Mouse (Mus musculus): ENCODE results near the gene Gas1.

The Gas1 gene

DNA sequence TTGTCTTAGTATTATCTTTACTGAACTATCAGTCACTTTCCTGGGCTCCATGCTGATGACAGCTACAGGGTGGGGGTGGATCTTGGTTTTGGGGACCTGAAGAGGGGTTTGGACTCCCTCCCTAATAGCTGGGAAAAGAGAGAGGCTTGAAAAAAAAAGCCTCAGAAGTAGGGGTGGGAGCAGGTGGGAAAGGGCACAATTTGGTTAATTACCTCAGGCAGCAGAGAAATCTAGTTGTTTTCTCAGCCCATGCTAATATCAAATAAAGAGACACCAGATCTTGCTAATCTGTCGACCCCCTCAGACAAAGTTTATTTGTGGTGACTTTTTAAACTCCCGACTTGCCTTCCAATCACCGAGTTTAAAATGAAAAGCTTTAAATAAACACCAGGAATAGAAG is 4.0 kb downstream of the Gas1 start:
- no peak for DNase-seq (ENCODE audit: low spot score in 2 of 2)

DNA sequence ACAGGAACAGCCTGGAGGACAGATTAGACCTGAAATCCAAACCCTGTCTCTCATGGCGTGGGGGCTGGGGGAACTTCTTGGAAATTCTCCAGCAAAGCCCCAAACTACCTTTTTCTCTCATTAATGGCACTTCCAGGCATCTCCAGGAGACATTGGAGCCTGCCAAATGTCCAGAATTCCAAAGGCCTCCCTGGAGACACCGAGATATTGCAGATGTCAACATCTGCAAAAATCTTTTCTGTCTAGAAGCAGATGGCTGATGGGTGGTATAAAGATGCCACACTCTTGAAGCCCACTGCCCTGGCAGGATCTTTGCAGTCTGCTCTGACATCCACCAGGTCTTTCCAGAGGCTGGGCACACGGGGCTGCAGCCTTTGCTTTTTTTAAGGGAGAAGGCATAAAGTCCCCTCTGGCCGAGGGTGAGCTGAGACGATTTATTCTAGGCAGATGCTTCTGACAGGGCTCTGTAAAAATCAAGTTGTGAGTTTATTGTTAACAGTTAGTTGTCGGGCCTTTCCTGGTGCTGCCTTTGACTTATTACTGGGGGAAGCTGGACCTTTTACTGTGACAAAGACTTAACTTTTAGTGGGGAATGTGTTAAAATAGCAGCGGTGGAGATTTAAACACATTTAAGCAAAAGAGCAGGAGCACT is 4.7 kb downstream of the Gas1 start:
- no peak for DNase-seq (ENCODE audit: low spot score in 2 of 2)

GRCm38 (mm10) chr13:60171781-60172180 is 5.4 kb downstream of the Gas1 start:
- no peak for DNase-seq (ENCODE audit: low spot score in 2 of 2)

GRCm38 (mm10) chr13:60170898-60171715 is 6.1 kb downstream of the Gas1 start:
- DNase-seq (ENCODE audit: low spot score in 2 of 2), result no peak

DNA sequence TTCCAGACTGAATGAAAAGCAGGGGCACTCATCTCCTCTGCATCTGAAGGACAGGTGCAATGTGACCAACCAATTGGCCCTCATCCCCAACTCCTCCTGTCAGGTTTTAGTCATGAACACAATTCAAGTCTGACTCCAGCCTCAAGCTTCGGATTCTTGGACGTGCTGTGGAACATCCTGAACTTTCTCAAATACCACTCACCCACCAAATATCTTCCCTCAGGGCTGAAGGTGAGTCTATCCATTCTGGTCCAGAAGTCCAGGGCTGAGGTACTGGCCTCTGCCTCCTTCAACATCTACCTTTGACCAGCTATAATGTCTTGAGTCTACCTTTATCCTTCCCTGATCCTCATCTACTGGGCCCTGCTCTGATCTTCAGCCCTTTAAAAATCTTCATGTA is 8.1 kb downstream of the Gas1 start:
- DNase-seq (ENCODE audit: low spot score in 2 of 2), result no peak

DNA sequence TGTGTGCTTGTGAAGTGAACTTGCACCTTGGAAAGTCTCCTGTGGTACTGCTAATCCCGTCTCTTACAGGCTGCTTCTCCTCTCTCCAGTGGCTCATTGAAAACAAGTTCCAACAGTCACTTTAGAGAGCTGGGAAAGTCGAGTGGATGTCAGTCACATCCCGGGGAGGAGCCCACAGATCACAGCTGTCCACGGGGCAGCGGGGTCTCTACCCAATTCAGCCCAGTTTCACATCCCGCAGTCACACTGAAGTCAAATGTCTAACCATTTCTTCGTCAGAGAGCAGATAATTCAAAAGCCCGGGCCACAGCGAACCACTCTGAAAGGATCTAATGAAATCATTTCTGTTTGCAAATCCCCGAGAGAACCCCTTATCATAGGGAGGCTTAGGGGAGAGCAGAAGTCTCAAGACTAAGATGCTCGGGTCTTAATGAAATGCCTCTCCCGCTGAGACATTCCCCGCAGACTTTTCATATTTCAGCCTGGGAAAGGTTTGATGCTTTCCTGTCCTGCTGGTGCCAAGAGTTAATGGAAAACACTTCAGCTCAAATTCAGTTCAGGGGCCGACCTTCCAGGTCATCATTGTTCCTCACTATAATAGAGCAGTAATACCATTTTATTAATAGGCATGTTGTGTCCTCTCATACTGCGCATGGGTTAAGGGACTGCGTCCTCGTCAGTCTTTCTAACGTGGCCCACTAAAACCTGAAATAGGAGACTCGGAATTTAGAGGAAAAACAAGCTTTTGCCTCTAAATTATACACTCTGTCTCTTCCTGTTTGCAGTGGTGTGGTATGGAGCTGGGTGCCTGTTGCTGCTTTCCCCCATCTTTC is 20.7 kb downstream of the Gas1 start:
- no peak for DNase-seq (ENCODE audit: low spot score in 2 of 2)

DNA sequence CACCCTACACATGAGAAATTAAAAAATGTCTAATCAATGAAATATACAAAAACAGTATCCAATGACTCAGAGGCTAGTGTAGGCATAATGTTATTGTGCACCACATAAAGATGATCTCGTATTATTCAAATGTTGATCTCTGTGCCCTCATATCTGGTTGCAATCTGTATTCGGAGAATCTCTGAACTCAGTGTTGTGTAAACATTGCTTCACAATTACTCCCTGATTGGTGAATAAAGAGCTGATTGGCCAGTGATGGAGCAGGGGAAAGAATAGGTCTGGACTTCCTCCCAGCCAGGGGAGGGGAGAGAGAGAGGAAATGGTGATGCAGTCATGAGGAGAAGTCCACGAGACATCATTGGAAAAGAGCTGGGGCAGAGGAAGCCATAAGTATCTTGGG is 23.0 kb downstream of the Gas1 start:
- DNase-seq (ENCODE audit: low spot score in 2 of 2), result no peak

DNA sequence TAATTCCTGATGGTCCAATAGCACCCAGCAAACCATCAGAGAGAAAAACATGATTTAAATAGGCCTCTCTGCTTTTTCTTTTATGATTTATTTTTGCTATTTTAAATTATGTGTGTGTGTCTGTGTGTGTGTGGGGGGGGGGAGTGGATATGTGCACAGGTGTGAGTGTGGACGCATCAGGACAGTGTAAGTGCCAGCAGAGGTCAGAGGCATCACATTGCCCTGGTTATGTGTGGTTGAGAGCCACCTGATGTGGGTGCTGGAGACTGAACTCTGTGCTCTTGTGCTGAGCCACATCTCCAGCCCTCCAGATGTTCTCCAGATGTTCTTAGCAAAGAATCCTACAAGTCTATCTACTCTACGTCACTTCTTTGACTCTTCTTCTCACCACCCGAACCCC is 28.9 kb downstream of the Gas1 start:
- DNase-seq (ENCODE audit: low spot score in 2 of 2), result no peak

DNA sequence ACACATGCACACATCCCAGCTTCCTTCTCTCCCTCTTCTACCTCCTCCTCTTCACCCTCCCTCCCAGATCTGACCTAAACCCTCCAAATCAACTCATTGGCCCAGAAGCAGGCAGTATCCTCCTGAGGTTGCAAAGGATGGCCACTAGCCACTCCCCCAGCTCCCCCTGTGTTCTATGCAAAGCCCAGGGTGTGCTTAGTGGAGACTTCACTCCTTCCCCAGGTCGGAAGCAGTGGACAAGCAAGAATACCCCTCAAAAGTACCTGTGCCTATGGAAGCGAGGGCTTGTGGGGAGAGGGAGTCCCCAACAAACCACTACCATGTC is 29.3 kb downstream of the Gas1 start:
- DNase-seq (ENCODE audit: low spot score in 2 of 2), result no peak

- no peak for DNase-seq (ENCODE audit: low spot score in 2 of 2)
Measured at GRCm38 (mm10) chr13:60146994-60147856, 29.9 kb downstream of the Gas1 start.

GRCm38 (mm10) chr13:60146231-60146630 is 30.9 kb downstream of the Gas1 start:
- DNase-seq (ENCODE audit: low spot score in 2 of 2), result no peak

DNA sequence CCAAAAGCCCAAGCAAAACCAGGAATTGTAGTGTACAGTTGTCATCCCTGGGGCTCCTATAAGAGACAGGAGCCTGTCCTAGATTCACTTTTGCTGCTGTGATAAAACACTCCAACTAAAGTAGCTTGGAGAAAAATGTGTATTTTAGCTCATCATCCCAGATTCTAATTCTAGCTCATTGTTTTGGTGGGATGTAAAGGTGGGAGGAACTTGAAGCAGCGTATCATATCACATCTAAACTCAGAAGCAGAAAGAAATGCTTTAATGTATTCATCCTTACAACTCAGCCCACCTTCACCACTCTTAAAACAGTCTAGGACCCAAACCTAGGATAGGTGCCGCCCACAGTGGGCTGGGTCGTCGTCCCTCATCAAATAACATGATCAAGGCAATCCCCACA is 40.2 kb downstream of the Gas1 start:
- DNase-seq (ENCODE audit: low spot score in 2 of 2), result no peak

- DNase-seq (ENCODE audit: low spot score in 2 of 2), result no peak
Measured at GRCm38 (mm10) chr13:60134439-60134799, 42.7 kb downstream of the Gas1 start.

DNA sequence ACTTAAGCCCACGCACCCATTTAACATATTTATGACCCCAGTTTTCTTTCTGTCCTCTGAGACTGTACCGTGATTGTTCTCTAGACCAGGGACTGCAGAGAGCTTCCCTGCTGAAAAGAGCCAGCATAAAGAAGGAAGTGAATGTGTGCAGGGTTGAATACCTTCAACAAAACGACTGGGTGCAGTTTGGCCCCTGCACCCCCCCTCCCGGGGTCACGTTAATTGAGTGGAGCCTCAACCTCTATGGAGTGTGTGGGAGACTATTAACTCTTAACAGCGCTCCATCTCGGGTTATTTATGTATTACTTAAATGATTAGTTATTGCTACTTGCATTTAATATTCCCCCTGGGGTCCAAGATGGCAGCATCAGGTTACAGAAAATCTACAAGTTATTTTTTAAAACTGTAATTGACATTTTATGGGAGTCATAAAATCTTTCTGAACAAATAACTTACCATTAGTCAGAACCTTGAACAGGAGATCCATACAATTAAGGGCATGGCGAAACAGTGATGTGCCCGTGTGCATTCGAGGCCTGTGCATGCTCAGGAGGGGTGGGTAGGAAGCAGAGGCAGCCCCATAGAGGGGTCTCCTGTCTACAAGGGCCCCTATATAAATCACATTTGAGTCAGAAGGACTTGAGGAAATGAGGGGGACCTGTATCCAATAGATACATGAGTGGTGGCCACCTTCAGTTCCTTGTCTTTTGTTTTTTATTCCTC is 43.3 kb downstream of the Gas1 start:
- DNase-seq (ENCODE audit: low spot score in 2 of 2), result no peak

DNA sequence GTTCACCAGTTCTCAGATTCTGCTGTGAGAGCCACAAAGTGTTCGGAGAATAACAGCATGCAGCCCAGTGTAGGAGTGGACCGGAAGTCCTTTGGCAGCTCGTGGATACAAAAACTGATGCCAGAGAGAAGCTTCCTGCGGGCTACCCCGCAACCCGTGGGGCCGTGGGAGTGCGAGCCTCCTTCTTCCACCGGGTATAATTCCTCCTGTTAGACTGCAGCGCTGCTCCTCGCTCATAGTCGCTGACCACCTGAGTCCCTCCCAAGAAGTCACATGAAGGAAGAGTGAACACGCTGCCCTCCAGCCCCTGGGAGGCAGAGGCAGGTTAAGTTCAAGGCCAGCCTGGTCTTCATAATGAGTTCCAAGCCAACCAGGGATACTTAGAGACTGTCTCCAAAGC is 45.4 kb downstream of the Gas1 start:
- no peak for DNase-seq (ENCODE audit: low spot score in 2 of 2)

DNA sequence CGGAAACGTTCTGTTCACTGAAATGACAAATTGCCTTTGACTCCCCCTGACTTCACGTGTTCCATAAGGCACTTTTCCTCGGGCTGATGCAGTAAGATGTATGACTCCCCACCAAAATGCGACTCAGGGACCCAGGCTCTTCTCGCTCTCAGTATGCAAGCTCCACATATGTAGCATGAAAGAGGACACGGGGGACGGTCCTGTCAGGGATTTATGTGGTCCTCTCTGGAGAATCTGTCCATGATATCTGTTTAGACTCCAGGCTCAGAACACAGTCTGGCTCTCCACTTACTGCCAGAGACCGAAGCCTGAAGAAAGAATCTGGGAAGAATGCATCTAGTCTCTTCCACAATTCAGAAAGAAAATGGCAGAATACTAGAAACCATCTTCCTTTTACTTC is 47.6 kb downstream of the Gas1 start:
- DNase-seq (ENCODE audit: low spot score in 2 of 2), result no peak

GRCm38 (mm10) chr13:60126338-60126737 is 50.8 kb downstream of the Gas1 start:
- no peak for DNase-seq (ENCODE audit: low spot score in 2 of 2)

- DNase-seq (ENCODE audit: low spot score in 2 of 2), result no peak
Measured at GRCm38 (mm10) chr13:60125501-60126305, 51.5 kb downstream of the Gas1 start.

DNA sequence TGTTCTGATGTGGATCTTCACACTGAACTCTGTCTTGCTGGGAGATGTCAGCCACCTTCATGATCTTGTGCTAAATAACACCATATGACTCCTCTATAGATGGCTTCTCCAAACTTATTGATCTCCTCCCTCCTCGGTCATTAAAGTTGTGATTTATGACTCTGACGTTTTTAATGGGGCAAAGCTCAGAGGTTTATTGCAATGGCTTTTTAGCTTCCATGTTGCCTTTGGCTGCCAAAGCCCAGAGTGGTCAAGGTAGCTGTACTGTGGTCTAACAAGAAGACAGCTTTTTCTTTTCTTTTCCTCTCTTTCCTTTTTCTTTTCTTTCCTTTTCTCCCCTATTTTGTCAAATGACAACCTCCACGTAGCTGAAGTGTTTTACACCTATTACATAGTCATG is 52.1 kb downstream of the Gas1 start:
- no peak for DNase-seq (ENCODE audit: low spot score in 2 of 2)

GRCm38 (mm10) chr13:60124456-60124855 is 52.7 kb downstream of the Gas1 start:
- no peak for DNase-seq (ENCODE audit: low spot score in 2 of 2)

All from right cerebral cortex, postnatal 36 days (tissue).